18 mouse cellular contexts compared by ENCODE assay signal in genomic region chr14:69523001-69523400, GRCm38 (mm10). TPM values are rescaled to one million over a fixed set of nuclear protein-coding genes. Genes with fewer than 3 reads are reported as not detected.
"Had no signal": no experiment of that assay in that cellular context is flagged by ENCODE, and none has a peak within 500 bp of the region (broad histone marks: within the 10 kb centered on the region; RNA-seq: fewer than 3 reads in every experiment).

No protein-coding gene starts in this region.

RNA-seq across cellular contexts. Expression of gene Gm27179, which starts 10.7 kb away (rescaled TPM):
- total RNA-seq: layer of hippocampus, adult 18-20 months; layer of hippocampus, postnatal 14 days; left cerebral cortex, adult 8-10 months; left cerebral cortex, postnatal 14 days; left cerebral cortex, postnatal 4 days; monocyte, adult 5-6 weeks; neutrophil, adult 5-6 weeks had no signal
- polyA plus RNA-seq: intestine, embryonic 14.5 days; kidney, embryonic 16.5 days; limb, embryonic 12.5 days; lung, embryonic 15.5 days; midbrain, embryonic 10.5 days; midbrain, embryonic 13.5 days; midbrain, embryonic 16.5 days; myocyte; neural tube, embryonic 13.5 days; urinary bladder, adult 2 months had no signal

RNA-seq across cellular contexts. Expression of gene Gm16867, which starts 19.8 kb away (rescaled TPM):
- polyA plus RNA-seq: intestine, embryonic 14.5 days; kidney, embryonic 16.5 days; limb, embryonic 12.5 days; lung, embryonic 15.5 days; midbrain, embryonic 10.5 days; midbrain, embryonic 13.5 days; midbrain, embryonic 16.5 days; myocyte; neural tube, embryonic 13.5 days; stomach, embryonic 16.5 days; urinary bladder, adult 2 months had no signal
